Mouse (Mus musculus) kidney, adult 11 months (tissue): ENCODE results near the gene Idh3b.

Source experiments
- DNase-seq: peaks from one replicate; pipeline ENCODE4 v3.0.0; 2022

Gene Idh3b

DNA sequence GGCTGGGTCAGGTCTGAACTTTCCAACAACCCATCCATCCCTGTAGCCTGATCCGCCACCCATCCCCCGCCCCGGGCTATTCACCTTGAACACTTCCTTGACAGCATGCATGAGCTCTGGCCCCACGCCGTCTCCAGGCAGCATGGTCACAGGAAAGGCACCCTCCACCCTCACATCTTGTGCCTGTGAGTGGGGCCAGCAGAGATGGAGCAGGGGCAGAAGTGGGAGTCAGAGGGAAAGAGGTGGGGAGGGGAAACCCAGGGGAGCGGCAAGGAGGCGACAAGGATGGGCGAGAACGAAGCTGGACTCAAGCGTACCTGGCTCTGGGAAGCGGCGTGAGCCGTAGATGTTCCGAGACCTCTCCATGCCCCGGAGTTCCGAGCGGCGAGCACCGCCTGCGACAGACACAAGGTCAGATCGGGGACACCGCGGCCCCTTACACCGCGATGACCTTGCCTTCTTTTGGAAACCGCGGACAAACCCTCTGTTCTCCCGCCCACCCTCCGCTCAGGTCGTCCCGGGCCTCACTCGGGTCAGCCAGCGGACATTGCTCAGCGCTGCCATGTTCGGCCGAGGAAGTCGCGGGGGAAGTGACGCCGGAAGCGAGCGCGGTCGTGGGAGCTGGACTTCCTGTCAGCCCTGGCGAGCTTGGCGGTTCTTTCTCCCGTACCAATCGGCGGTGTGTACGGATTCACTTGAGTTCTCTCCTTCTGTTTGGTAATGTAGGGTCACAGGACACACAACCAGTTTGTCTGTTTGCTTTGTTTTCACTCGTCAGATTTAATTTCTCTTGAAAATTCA, at the start of gene Idh3b:
TSS of gene Idh3b (minus strand) at position 694 of the 801 bp plus-strand sequence.
- DNase-seq, result peak; percentile 84

DNA sequence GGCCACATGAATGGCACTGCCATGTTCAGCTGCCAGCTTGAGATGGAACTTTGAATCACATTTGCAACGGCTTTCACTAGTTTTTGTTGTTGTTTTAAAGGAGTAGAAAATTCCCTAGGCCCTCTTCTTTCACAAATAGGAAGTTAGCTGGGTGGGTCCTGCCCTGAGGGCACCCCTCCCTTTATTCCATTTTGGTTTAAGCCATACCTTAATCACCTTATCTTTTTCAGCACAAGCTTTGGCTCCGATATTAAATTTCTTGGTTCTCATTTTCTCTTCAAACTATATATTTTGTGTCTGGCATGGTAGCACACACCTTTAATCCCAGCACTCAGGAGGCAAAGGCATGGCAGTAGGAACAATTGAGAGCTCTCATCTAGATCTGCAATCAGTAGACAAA, 45.2 kb upstream of the Idh3b start:
- DNase-seq, result no peak

DNA sequence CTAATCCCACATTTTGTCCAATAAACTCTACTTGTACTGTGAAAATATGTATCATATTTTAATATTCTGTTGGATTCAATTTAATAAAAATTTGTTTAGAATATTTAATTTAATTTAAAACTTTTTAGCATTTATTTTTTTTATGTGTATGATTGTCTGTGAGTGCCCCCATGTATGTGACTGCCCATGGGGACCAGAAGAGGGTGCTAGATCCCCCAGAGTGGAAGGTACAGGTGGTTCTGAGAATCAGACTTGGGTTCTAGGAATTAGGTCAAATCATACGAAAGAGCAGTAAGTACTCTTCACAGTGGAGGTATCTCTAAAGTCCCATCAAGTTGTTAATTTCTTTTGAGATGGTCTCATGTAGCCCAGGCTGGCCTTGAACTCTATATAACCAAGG, 42.7 kb upstream of the Idh3b start:
- DNase-seq, result no peak

DNA sequence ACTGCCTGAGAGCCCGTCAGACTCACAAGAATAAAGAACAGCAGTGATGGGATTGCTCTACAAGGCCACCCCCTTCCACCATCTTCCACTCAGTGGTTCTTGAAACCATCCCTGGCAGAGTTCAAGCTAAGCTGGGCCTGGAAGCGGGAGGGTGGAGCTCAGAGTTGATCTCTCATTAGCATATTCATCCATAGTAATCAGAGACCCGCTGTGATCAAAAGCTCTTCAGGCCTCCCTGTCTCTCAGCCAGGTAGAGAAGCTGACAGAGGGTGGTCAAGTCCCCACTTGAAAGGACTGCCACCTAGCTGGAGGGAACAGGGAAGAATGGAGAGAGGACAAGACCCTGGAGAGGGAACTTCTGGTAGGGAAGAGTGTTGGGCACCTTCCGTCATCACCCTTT, 18.7 kb upstream of the Idh3b start:
- DNase-seq, result no peak

DNA sequence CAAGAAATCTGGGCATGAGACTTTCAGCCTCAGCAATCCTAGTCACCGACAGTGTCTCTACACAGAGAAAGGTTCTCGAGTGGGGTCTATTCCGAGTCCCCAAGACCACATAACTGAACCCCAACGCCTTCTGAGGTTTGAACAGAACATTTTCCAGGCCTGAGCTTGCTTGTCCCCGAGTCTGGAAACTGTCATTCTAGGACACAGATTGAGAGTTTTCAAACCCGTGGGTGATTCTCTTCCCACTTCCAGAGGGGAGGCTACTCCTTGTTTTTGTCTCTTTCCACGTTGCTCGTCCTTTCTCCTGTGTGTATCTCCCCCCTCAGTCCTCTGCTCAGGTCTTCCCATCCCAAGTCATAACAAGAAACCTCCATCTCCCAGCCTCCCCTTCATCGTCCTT, 13.2 kb upstream of the Idh3b start:
- no peak for DNase-seq

DNA sequence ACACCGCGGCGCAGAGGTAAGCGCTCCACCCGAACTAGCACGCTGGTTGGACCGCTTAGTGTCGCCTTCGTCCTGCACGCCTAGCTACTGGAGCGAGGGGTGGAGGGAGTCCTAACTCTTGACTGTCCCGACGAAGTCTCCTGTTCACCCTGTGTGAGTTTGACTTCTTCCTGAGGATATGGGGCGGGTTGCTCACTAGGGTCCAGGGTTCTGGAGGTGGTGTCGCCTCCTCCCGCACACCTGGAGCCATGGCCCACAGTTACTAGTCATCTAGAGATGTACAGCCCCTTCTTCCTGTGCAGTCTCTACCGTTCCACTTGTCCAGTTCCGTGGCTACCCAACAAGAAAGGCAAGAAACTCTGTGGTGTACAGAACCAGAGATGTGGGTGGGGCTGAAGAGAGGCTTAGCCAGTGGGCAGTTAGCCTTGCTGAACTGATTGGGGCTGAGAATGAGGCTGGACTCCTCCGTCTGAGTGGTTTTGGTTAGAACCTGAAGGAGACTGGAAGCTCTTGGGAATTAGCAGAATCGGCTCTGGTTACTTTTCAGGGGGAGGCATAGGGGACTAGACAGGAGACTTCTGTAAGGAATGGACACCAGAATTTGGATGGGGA, 11.9 kb upstream of the Idh3b start:
- DNase-seq, result no peak

DNA sequence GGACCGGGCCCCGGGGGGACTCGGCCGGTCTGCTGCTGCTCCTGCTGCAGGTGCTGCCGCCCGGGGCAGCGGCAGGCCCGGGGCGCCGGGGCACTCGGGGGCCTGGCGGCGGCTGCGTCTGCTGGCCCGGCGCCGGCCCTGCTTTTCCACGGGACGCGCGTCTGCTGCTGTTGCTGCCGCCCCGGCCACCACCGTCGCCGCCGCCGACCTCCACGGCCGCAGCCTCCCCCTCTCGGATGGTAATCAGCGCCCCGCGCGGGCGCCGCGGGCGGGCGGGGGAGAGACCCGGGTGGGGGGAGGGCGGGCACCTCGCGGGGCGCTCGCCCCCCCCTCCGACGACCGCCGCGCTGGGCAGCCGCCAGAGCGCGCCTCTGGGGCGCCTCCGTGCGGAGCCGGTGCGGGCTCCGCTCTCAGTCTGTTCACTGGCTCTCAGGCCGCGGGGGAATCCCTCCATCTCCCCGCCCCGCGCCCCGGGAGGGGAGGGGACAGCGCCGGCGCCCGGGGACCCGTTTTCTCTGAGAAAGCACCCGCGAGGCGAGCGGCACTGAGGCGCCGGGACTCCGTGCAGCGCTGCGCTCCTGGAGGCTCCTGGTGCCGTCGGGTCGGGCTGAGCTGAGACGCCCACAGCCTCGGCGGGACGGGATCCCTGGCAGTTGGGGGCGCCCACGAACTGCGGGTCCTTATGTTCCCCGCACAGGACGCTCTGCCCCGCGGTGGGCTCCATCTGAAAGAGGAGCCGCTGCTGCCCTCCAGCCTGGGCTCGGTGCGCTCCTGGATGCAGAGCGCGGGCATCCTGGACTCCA, 11.2 kb upstream of the Idh3b start:
- DNase-seq, result no peak

DNA sequence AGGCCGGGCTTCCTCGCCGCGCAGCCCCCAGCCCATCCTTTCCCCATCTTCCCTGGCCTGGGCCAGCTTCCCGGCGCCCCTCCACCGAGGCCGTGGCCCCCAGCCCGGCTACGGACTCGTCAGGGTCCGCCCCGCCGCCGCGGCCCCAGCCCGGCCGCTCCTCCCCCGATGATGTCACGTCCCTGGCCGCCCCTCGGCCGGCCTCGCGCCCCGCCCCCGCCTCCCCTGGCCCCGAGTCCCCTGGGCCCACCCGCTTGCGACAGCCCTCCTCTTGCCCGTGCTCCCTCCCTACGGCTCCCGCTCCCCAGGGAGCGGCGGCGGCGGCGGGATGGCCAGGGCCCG, 10.6 kb upstream of the Idh3b start, which contains the start of gene Ebf4:
TSS of gene Ebf4 (plus strand) at position 234 of the 342 bp plus-strand sequence.
- no peak for DNase-seq

DNA sequence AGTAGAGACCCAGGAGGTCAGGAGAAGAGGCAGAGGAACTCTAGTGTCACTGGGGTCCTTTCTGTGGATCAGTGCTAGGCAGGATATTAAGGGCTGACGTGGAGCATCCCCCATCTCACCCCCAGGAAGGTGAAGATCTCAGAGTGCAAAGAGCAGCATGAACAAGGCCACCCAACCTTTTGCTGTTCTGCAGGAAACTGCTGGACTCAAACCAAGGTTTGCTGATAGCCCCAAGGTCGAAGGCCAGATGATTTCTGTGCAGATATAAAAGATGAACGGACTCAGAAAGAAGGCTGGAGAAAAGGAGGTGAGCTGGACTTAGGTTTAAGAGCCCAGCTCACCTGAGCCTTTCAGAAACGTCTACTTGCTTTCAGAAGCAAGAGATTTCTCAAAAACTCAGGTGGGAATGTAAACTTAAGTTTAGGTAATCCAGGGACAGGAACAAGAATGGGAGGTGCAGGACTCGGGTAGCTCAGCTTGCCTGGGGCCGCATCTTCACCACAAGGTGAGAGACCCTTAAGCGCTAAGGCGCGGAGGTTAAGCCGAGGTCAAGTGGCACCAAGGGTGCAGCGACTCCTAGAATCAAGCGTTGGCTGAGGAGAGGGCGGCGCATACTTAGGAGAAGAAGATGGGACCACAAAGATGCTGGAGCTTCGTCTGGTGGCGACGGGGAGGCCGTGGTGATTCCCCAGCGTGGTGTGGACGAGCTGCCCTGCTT, 10.0 kb upstream of the Idh3b start:
- DNase-seq, result no peak

DNA sequence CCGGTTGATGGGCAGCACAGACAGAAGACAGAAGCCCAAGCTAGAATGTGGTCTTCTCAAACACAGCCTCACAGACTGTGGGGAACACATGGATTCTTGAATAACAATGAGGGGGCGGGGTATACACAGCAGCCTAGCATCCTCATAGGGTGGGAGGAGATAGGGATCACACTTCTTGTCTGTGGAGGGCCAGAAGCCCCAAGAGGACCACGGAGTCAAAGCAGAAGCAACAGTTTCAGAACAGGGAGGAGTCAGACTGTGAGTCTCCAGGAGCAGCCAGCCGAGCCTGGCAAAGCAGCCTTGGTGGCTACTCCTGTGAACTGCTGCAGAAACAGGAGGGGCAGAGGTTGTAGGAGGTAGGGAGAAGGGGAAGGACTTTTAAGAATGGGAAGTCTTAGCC, 9.1 kb upstream of the Idh3b start:
- no peak for DNase-seq

DNA sequence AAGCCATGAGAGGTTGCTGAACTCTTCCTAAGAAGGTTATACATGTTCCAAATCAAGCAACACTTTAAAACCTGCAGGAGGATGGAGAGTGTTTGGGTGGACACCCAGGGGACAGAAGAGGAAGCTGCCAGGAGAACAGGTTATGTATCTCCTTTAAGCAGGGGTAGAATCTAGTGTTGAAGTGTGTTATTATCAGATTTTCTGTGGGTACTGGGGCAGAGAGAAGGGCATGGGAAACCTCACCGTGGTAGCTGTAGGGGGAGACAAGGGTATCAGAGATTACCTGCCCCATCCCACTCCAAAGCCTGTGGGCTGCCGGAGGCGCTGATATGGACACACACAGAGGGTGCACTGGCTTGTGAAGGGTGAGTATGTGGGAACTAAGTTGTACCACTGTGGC, 8.7 kb upstream of the Idh3b start:
- no peak for DNase-seq

DNA sequence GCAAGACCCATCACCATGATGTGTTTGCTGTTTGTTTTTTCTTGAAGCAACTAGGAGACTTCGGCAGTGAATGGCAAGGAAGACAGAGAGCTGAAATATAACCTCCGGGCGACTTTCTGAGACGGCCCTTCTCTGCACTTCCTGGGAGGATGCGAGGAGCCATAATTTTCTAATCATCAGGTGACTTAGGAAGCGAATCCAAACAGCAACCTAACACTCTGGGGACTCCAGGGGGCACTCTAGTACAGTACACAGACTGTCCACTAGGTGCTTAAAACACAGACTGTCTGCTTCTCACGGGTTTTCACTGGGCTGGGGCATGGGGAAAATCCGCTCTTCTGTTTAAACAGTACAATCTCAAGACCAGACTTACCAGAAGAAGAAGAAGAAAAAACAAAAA, 7.1 kb upstream of the Idh3b start:
- DNase-seq, result peak; percentile 70

DNA sequence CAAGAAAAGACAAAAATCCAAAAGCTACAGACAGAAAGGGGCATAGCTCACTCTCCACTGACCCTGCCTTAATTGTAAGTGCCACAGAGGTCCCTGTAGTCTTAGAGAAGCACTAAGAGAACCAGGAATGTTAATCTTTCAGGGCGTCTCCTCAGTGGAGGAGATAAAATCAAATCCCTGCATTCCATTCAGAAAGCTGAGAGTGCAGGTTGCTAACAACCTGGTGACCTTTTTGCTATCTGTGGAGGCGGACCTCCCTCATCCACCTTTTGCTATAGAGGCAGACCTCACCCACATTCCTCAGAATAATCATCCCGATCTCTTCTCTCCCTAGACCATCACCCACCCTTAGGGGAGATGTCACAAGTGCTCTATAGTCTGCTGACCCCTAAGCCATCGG, 4.7 kb upstream of the Idh3b start:
- no peak for DNase-seq

DNA sequence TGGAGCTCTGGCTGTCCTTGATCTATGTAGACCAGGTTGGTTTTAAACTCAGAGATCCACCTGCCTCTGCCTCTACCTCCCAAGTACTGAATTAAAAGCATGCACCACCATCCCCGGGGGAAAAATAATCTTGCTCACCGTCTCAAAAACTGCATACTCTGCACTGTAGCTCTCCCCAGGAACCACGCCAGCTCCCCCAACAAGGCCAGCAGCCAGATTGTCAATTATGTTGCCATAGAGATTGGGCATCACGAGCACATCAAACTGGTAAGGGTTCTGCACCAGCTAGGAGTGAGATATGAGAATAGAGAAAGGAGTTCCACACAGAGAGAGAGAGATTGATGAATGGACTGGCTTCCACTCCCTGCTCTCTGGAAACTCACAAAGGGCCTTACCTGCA, 3.5 kb downstream of the Idh3b start:
- DNase-seq, result no peak

DNA sequence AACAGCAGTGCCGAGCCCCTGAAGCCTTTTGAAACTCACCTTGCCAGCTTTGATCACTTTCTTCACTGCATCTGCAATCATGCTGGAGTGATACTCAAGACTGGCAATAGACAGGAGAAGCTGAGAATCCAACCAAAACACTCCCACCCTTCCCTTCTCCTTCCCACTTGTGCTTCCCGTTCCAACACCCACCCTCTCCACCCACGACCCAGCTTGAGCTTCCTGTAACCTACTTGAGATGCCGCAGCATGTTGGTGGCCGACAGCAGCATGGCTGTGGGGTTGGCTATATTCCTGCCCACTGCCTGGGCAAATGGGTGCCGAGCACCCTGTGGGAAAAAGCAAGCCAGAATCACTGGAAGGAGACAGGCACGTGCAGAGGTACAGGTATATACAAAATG, 4.1 kb downstream of the Idh3b start:
- DNase-seq, result no peak

DNA sequence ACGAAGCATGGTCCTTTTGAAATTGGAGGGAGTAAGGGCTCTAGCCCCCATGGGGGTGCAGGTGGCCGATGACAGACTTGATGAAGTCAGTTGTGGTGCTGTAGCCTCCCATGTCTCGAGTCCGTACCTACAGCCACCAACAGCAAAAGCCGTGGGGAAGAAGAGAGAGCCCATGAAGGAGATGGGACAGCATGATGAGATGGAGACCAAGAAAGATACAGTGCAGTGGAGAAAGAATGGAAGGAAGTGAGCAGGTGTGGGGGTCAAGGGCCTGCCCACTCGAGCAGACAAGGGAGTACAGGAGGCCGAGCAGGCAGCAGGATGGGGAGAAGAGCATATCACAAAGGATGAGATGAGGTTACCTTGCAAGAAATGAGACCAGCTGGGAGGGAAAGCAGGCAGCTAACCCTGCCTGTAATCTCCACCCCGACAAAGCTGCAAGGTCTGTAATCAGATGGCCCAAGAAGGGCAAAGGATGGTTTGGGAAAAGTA, 4.7 kb downstream of the Idh3b start:
- DNase-seq, result no peak

DNA sequence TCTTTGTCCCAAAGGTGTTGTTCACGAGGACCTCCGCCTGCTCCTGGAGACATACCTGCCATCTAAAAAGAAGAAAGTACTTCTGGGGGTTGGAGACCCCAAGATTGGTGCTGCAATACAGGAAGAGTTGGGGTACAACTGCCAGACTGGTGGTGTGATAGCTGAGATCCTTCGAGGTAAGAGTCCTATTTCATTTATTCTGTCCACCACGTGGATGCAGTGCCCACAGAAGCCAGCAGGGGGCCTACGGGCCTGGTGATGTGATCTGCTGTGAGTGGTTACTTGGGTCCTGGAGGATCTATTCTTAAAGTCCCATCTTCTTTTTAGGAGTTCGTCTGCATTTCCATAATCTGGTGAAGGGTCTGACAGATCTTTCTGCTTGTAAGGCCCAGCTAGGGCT, 8.7 kb downstream of the Idh3b start:
- DNase-seq, result no peak

DNA sequence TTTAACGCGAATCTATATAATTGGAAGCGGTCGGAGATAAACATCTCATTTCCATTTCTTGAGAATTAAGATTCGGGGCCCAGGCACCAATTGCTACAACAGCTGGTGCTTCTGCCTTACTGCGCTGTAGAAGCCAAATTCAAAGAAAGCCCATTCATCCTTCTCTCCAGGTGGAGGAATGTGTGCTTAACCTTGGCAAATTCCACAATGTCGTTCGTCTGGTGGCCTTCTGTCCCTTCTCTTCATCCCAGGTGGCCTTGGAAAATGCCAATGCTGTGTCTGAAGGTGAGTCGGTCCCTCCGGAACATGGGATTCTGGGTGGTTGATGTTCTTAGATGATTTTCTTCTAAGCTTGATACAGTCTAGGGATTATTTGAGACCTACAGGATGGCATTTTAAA, 9.5 kb downstream of the Idh3b start:
- DNase-seq, result no peak

DNA sequence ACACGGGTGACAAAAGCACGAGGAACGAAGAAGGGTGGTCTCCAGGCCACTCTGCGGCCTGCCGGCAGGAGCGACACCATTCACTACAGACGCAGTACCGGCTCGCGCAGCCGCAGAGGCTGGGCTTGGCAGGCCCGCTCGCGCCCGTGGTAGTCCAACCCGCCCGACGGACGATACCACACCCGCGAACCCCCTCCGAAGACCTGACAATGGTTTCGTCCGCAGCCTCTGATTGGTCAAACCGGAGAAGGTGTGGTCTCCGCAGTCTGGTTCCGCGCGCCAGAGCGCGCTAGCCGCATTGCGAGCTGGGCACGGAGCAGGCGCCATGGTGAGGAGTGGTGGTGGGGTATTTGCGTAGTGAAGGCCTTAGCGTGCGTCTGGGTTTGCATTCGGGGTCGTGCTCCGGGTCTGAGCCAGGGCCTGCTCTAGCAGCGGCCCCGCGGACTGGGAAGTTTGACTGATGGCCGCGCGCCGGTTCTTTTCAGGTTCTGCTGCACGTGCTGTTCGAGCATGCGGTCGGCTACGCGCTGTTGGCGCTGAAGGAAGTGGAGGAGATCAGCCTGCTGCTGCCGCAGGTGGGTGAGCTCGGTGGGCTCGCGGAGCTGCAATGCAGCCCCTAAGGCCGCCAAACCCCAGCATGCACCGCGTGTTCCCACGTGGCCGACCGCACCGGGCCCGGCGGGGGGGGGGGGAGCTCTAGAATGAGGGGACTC, 10.0 kb downstream of the Idh3b start, which contains the start of gene Nop56:
TSS of gene Nop56 (plus strand) at position 282 of the 713 bp plus-strand sequence.
- peak; percentile 98 for DNase-seq

DNA sequence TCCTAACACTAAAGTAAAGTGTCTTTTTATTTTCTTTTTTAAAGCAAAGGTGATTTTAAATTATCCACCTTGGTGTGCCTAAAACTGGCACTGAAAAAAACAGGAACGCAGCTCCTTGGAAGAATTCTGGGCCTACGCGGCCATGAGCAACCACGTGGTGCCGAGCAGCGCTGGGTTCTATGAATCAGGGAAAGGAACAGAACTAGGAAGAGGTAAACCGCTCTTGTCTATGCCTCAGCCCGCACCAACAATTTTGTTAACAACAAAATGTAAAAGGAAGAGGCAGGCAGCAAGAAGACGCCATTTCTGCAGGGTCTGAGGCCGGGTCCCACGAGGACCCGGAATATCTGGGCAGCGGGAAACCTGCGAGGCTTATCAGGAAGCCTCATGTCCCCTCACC, 10.6 kb downstream of the Idh3b start:
- no peak for DNase-seq

DNA sequence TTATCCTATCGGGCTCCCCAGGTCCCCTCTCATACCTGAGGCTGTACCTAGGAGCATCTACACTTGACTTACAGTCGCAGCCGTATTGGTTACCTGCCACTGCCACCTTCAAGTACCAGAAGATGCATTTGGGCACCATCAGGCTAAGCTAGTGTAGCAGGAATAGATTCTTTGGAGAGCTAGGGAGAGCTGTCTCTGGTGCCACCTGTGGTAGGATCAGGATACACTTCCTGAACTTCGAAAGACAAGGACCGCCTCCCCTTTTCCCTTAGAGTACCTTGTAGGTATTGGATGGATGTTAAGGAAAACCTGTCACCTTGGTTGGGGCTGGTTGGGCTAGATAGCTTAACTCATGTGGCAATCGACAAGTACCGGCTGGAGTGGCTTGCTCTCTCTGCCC, 16.3 kb downstream of the Idh3b start:
- DNase-seq, result no peak

DNA sequence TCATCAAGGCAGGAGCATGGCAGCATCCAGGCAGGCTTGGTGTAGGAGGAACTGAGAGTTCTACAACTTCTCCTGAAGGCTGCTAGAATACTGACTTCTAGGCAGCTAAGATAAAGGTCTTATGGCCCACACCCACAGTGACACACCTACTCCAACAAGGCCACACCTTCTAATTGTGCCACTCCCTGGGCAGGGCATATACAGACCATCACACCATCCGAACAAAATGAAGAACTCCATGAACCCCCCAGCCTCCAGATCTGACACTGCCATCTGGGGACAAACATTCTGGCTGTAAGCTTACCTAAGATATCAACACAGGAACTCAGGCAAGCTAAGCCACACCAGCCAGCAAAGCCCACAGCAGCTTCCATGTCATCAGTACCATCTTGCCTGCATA, 18.8 kb downstream of the Idh3b start:
- no peak for DNase-seq
